Mouse (Mus musculus): ENCODE measurements at regions not wholly inside any gene's neighbourhood (a gene's known extent, or its start where the extent isn't known, plus 50 kb on each side); places are given as distances from the start of the nearest gene placed in this dataset.

DNA sequence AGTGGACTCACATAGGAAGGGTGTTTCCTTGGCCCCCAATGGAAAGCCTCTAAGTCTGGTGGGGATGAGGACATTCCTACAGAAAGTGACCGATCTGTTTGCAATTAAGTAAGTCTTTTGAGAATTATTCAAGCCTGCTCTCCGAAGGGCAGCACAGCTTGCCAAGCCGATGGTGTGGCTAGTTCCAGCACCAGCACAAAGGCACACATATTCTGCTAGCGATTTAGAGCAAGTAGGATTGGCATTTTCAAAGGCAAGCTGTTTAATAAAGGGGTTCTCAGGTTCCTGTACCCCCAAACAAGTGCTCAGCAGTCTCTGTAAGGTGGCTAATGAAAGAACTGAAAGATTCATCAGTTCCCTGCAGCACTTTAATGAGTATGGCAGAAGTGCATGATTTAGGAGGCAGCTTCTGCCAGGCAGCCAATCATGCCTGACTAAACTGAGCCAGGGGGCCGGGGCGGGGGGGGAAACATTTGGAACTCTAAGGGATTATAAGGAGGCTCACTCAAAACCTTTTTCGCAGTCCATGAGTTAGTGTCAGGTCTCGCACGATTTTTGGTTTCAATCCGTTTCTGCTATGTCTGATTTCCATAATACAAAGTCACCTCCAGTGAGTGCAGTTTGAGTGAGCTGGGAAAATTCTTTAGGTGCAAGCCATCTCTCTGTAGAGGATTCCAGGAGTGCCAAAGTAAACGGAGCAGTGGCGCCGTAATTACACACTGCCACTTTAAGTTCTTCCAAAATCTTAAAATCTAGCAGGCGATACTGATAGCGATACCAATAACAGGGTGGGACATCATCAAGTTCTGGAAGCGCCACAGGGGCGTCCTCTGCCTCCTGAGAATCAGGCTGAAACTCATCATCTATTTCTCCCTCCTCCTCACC lies 609.8 kb upstream of the Vrk2 start:
- 88% methylated on average over 17 of the region's 17 CpGs for WGBS
- no peaks in the 10 kb centered on the region for H3K27me3 ChIP-seq (ENCODE audit: control insufficient read depth, insufficient read depth, low read length)
- no peak for ATAC-seq (ENCODE audit: low read depth)
- H3K4me3 ChIP-seq (ENCODE audit: low read depth, low read length) = no peak overlapping the region
- no peak overlapping the region for H3K27ac ChIP-seq (ENCODE audit: low read depth, low read length)
- no peaks in the 10 kb centered on the region for H3K4me1 ChIP-seq (ENCODE audit: control insufficient read depth, insufficient read depth, low read length)
- H3K4me2 ChIP-seq (ENCODE audit: low read depth, low read length) = no peak overlapping the region
- H3K36me3 ChIP-seq (ENCODE audit: control insufficient read depth, insufficient read depth, low read length) = no peaks in the 10 kb centered on the region
- no peak overlapping the region for H3K9ac ChIP-seq (replicated peaks; ENCODE audit: low read depth, low read length)
- H3K9me3 ChIP-seq (ENCODE audit: control insufficient read depth, low read length) = no peaks in the 10 kb centered on the region

GRCm38 (mm10) chr11:27184035-27184434 lies 590.2 kb upstream of the Vrk2 start:
- H3K4me2 ChIP-seq (ENCODE audit: low read depth, low read length) = no peak overlapping the region
- no peak for ATAC-seq (ENCODE audit: low read depth)
- no peak overlapping the region for H3K4me3 ChIP-seq (ENCODE audit: low read depth, low read length)
- H3K36me3 ChIP-seq (ENCODE audit: control insufficient read depth, insufficient read depth, low read length) = no peaks in the 10 kb centered on the region
- WGBS = 68% methylated on average over 2 of the region's 2 CpGs
- H3K27ac ChIP-seq (ENCODE audit: low read depth, low read length) = no peak overlapping the region
- no peak overlapping the region for H3K9ac ChIP-seq (replicated peaks; ENCODE audit: low read depth, low read length)
- H3K4me1 ChIP-seq (ENCODE audit: control insufficient read depth, insufficient read depth, low read length) = no peaks in the 10 kb centered on the region
- H3K27me3 ChIP-seq (ENCODE audit: control insufficient read depth, insufficient read depth, low read length) = no peaks in the 10 kb centered on the region
- H3K9me3 ChIP-seq (ENCODE audit: control insufficient read depth, low read length) = no peaks in the 10 kb centered on the region

DNA sequence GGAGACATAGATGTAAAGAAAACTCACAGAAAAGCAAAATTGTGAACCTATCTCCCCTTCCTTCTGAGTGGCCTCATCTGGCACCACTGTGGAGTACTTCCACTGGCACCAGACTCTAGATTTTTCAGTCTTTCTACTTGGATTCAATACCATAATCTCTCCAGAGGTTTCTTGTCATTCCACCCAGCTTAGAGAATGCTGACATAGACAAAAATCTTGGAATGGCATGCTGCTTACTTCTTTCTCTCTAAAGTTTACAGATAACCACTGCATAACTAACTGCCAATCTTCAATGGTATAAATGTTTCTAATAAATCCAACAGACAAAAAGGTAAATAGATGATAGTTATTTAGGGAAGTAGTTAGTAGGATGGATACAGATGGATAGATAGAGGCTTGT lies 589.6 kb upstream of the Vrk2 start:
- ATAC-seq (ENCODE audit: low read depth) = no peak

DNA sequence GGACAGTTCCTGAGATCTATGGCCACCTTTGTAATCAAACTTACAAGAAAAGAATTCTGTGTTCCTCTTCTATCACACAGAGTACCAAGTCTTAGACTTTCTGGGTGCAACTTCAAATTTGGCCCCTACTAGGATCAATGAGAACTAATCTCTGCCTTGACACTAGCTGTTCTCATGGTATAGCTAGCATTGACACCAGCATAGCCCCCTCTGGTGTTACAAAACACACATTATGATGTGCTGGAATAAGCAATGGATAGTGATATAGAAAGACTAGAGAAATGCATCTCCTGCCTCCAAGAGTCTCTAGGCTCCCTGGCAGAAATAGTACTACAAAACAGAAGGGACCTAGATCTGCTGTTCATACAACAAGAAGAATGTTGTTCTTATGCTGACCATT lies 566.6 kb upstream of the Vrk2 start:
- no peak overlapping the region for H3K4me3 ChIP-seq (ENCODE audit: low read depth, low read length)
- H3K9me3 ChIP-seq (ENCODE audit: control insufficient read depth, low read length) = no peaks in the 10 kb centered on the region
- ATAC-seq (ENCODE audit: low read depth) = no peak
- no peaks in the 10 kb centered on the region for H3K36me3 ChIP-seq (ENCODE audit: control insufficient read depth, insufficient read depth, low read length)
- no peaks in the 10 kb centered on the region for H3K4me1 ChIP-seq (ENCODE audit: control insufficient read depth, insufficient read depth, low read length)
- no peaks in the 10 kb centered on the region for H3K27me3 ChIP-seq (ENCODE audit: control insufficient read depth, insufficient read depth, low read length)
- H3K9ac ChIP-seq (replicated peaks; ENCODE audit: low read depth, low read length) = no peak overlapping the region
- no peak overlapping the region for H3K27ac ChIP-seq (ENCODE audit: low read depth, low read length)
- no peak overlapping the region for H3K4me2 ChIP-seq (ENCODE audit: low read depth, low read length)

More for the DNA sequence above, 589.6 kb upstream of the Vrk2 start:
- Histone ChIP-seq H3K4me2 (ENCODE audit: low read depth, low read length) (no peak overlapping the region), H3K27me3 (ENCODE audit: control insufficient read depth, insufficient read depth, low read length) (no peaks in the 10 kb centered on the region), H3K27ac (ENCODE audit: low read depth, low read length) (no peak overlapping the region), H3K4me3 (ENCODE audit: low read depth, low read length) (no peak overlapping the region), H3K4me1 (ENCODE audit: control insufficient read depth, insufficient read depth, low read length) (no peaks in the 10 kb centered on the region), H3K9me3 (ENCODE audit: control insufficient read depth, low read length) (no peaks in the 10 kb centered on the region), H3K9ac (replicated peaks; ENCODE audit: low read depth, low read length) (no peak overlapping the region), H3K36me3 (ENCODE audit: control insufficient read depth, insufficient read depth, low read length) (no peaks in the 10 kb centered on the region)

Data from neural tube, embryonic 14.5 days (tissue).